Mouse (Mus musculus): ENCODE measurements around the gene Map3k11. TPM values are rescaled to one million over a fixed set of nuclear protein-coding genes. Genes with fewer than 3 reads are reported as not detected.

Gene Map3k11
- total RNA-seq, 1 experiment from 2014 or later: 23.9 TPM

DNA sequence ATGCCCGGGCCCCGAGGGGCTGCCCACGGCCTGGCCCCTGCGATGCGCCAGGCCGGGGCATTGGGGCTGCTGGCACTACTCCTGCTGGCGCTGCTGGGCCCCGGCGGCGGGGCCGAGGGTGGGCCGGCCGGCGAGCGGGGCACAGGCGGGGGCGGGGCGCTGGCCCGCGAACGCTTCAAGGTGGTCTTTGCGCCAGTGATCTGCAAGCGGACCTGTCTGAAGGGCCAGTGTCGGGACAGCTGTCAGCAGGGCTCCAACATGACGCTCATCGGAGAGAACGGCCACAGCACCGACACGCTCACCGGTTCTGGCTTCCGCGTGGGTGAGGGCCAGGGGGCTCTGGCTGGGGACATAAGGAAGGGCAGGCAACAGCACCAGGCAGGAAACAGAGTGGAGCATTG lies 53.7 kb downstream of the Map3k11 start:
- ATAC-seq (replicated peaks in 1 of 2; ENCODE audit: insufficient read depth in 1 of 2, low FRiP score in 2 of 2, low TSS enrichment in 1 of 2, low read depth in 1 of 2, poor library complexity in 2 of 2, severe bottlenecking in 2 of 2): no peak

DNA sequence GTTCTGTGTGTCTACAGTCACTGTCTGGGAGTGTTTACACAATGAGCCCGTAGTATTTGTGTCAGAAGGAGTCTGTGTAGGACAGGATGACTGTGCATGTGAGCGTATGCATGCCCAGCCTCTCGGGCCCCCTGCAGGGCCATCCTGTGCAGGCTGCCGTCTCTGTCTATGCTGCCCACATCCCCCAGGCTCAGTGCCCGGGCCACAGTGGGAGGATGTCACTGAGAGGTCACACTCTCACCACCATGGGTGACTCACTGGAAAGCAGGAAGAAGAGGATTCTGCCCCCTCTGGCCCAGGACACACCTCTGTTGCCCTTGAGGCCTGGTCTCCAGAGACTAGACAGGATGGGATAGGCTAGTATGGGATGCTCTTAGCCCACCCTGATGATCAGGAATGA lies 55.0 kb downstream of the Map3k11 start:
- peak; percentile 91 to 92 for ATAC-seq (replicated peaks in 1 of 2; ENCODE audit: insufficient read depth in 1 of 2, low FRiP score in 2 of 2, low TSS enrichment in 1 of 2, low read depth in 1 of 2, poor library complexity in 2 of 2, severe bottlenecking in 2 of 2)

DNA sequence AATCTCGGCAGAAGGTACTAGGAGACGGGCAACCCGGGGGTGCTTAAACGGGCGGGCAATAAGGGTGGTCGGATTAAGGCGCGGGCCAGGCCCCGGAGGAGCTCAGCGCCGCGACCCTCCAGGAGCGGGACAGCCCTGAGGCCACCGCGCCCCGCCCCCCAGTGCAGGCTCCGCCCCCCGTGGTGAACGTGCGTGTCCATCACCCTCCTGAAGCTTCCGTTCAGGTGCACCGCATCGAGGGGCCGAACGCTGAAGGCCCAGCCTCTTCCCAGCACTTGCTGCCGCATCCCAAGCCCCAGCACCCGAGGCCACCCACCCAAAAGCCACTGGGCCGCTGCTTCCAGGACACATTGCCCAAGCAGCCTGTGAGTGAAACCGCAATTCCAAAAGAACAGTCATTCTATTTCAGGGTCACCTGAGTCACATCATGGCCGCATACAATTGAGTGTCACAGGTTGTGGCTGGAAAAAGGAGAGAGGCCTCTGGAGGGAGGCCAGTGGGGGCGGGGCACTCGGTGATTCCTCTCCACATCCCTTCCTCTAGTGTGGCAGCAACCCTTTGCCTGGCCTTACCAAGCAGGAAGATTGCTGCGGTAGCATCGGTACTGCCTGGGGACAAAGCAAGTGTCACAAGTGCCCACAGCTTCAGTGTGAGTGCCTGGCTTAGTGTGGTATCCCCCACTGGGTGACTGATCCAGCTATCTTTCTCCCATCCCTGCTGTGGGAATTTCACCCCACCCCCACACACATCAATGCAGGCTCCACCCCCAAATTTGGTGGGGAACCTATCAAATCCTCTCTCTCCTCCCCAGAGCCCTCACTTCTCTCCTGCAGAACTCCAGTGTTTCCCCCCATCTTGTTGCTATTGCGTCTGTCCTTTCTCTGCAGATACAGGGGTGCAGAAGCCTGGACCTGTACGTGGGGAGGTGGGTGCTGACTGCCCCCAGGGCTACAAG lies 57.5 kb downstream of the Map3k11 start:
- no peak for ATAC-seq (replicated peaks in 1 of 2; ENCODE audit: insufficient read depth in 1 of 2, low FRiP score in 2 of 2, low TSS enrichment in 1 of 2, low read depth in 1 of 2, poor library complexity in 2 of 2, severe bottlenecking in 2 of 2)

DNA sequence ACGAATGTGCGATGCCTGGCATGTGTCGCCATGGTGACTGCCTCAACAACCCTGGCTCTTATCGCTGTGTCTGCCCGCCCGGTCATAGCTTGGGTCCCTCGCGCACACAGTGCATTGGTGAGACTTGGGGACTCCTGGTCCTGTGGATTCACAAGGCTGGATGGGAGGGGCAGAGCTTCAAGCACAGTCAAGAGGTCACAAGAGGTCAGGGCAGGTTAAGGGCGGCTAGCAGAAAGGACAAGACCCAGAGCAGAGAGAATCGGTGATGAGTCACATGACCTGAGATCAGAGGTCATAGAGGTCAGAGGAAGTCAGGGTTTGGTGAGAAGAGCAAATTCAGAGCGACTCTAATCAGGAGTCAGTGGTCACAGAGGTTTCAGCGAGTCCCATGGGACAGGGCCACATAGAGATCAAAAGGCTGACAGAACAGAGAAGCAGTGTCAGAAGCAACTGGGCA lies 58.4 kb downstream of the Map3k11 start:
- no peak for ATAC-seq (replicated peaks in 1 of 2; ENCODE audit: insufficient read depth in 1 of 2, low FRiP score in 2 of 2, low TSS enrichment in 1 of 2, low read depth in 1 of 2, poor library complexity in 2 of 2, severe bottlenecking in 2 of 2)

DNA sequence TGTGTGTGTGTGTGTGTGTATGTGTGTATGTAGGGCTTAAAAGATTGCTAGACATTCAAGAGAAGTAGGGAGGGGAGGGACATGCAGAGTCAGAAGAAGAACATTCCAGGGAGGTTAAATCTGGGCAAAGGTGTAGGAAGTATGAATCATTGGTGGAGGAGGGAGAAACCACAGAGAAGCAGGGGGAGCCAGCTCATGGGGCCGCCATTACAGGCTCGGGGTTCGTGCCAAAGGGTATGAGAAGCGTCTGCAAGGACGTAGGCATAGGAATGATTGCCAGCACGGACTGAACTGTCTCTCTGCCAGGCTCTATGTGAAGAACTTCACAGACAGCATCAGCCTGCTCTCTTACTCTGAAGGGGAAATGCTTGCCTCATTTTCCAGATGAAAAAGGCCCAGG lies 60.9 kb downstream of the Map3k11 start:
- no peak for ATAC-seq (replicated peaks in 1 of 2; ENCODE audit: insufficient read depth in 1 of 2, low FRiP score in 2 of 2, low TSS enrichment in 1 of 2, low read depth in 1 of 2, poor library complexity in 2 of 2, severe bottlenecking in 2 of 2)

DNA sequence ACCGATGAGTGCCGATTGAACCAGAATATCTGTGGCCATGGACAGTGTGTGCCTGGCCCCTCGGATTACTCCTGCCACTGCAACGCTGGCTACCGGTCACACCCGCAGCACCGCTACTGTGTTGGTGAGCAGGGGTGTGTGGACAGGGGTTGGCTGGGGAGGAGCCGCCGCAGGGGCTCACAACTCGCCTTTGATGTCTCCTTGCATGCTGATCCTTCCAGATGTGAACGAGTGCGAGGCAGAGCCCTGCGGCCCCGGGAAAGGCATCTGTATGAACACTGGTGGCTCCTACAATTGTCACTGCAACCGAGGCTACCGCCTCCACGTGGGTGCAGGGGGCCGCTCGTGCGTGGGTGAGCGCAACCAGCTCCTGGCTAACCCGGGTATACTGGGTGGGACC lies 62.4 kb downstream of the Map3k11 start:
- no peak for ATAC-seq (replicated peaks in 1 of 2; ENCODE audit: insufficient read depth in 1 of 2, low FRiP score in 2 of 2, low TSS enrichment in 1 of 2, low read depth in 1 of 2, poor library complexity in 2 of 2, severe bottlenecking in 2 of 2)

DNA sequence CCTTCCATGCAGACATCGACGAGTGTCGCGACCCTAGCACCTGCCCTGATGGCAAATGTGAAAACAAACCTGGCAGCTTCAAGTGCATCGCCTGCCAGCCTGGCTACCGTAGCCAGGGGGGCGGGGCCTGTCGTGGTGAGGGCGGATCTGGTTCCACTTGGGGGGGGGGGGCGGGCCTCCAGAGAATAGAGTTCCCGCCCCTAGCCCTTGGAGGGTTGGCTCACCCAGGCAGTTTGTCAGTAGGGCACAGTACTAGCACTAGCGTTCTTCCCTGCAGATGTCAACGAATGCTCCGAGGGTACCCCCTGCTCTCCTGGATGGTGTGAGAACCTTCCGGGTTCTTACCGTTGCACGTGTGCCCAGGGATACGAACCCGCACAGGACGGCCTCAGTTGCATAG lies 63.2 kb downstream of the Map3k11 start:
- no peak for ATAC-seq (replicated peaks in 1 of 2; ENCODE audit: insufficient read depth in 1 of 2, low FRiP score in 2 of 2, low TSS enrichment in 1 of 2, low read depth in 1 of 2, poor library complexity in 2 of 2, severe bottlenecking in 2 of 2)

Other genes starting within 250 kb of the Map3k11 start
- 1.3 and 4.2 TPM in 2 replicates for gene Fosl1, start 241.2 kb upstream of the Map3k11 start, total RNA-seq (2017)
- gene Ccdc85b, start 230.8 kb upstream of the Map3k11 start, total RNA-seq (2017): 2.3 and 4.1 TPM in 2 replicates
- 128 and 159 TPM in 2 replicates for gene Fibp, start 228.1 kb upstream of the Map3k11 start, total RNA-seq (2017)
- gene Ctsw, start 220.2 kb upstream of the Map3k11 start, total RNA-seq (2017): 8.1 and 20.7 TPM in 2 replicates
- 1.2 TPM in 1 of 2 replicates, not detected in the other for gene Efemp2, start 214.8 kb upstream of the Map3k11 start, total RNA-seq (2017)
- 7.9 and 12.0 TPM in 2 replicates for gene Mus81, start 200.3 kb upstream of the Map3k11 start, total RNA-seq (2017)
- gene Cfl1, start 198.3 kb upstream of the Map3k11 start, total RNA-seq (2017): 878 and 953 TPM in 2 replicates
- gene 1700020D05Rik, start 185.0 kb upstream of the Map3k11 start, total RNA-seq (2017): 0.69 and 2.8 TPM in 2 replicates
- 3.2 and 4.4 TPM in 2 replicates for gene Snx32, start 178.2 kb upstream of the Map3k11 start, total RNA-seq (2017)
- gene Ovol1, start 128.1 kb upstream of the Map3k11 start, total RNA-seq (2017): not detected in 2 replicates
- gene Ap5b1, start 120.7 kb upstream of the Map3k11 start, total RNA-seq (2017): 6.5 and 6.8 TPM in 2 replicates
- gene Rnaseh2c, start 86.9 kb upstream of the Map3k11 start, total RNA-seq (2017): 47.9 and 73.0 TPM in 2 replicates
- gene Kat5, start 78.5 kb upstream of the Map3k11 start, total RNA-seq (2017): 67.9 and 88.5 TPM in 2 replicates
- gene Rela, start 51.3 kb upstream of the Map3k11 start, total RNA-seq (2017): 44.7 and 74.6 TPM in 2 replicates
- 33.0 and 33.8 TPM in 2 replicates for gene Sipa1, start 25.0 kb upstream of the Map3k11 start, total RNA-seq (2017)
- 21.0 and 21.2 TPM in 2 replicates for gene Pcnx3, start 166 bp downstream of the Map3k11 start, total RNA-seq (2017)
- gene Kcnk7, start 15.6 kb downstream of the Map3k11 start, total RNA-seq (2017): 0.75 TPM in 1 of 2 replicates, not detected in the other
- gene Ehbp1l1, start 37.6 kb downstream of the Map3k11 start, total RNA-seq (2017): 29.5 and 51.2 TPM in 2 replicates
- 22.8 and 27.0 TPM in 2 replicates for gene Fam89b, start 40.9 kb downstream of the Map3k11 start, total RNA-seq (2017)
- gene Ltbp3, start 52.2 kb downstream of the Map3k11 start, total RNA-seq (2017): 23.5 and 46.0 TPM in 2 replicates
- 22.5 and 30.9 TPM in 2 replicates for gene Scyl1, start 82.7 kb downstream of the Map3k11 start, total RNA-seq (2017)
- gene Frmd8, start 186.5 kb downstream of the Map3k11 start, total RNA-seq (2017): 26.4 and 31.8 TPM in 2 replicates
- 48.1 and 60.3 TPM in 2 replicates for gene Slc25a45, start 189.1 kb downstream of the Map3k11 start, total RNA-seq (2017)
- 2.4 and 2.6 TPM in 2 replicates for gene Tigd3, start 205.4 kb downstream of the Map3k11 start, total RNA-seq (2017)
- 121 and 154 TPM in 2 replicates for gene Dpf2, start 224.3 kb downstream of the Map3k11 start, total RNA-seq (2017)
- gene Cdc42ep2, start 236.1 kb downstream of the Map3k11 start, total RNA-seq (2017): 0.25 TPM in 1 of 2 replicates, not detected in the other